Mouse (Mus musculus): ENCODE measurements around the gene Icam2. TPM values are rescaled to one million over a fixed set of nuclear protein-coding genes. Genes with fewer than 3 reads are reported as not detected.
A peak's percentile ranks its signal among the peaks of the same experiment; 100 is the strongest.

Icam2 gene
- polyA plus RNA-seq (2016; fragmentation: Nextera tagmentation; extraction: Ambion mirVana): 14.8 and 17.5 TPM in 2 replicates

- no peak for DNase-seq (ENCODE audit: extremely low spot score, low spot score)
- no peak within 1 kb of the TSS for H3K4me3 ChIP-seq
- 82% methylated on average over 6 of the region's 6 CpGs for whole genome bisulfite sequencing
- H3K36me3 ChIP-seq (replicated peaks): no peaks in the 10 kb centered on the region
- H3K27ac ChIP-seq: no peak within 1 kb of the TSS
- 0 out of 2 replicates have a peak, but pooled peaks cover 5% of the 10 kb centered on the region for H3K4me1 ChIP-seq
- no peaks in the 10 kb centered on the region for H3K27me3 ChIP-seq (ENCODE audit: poor library complexity, severe bottlenecking)
- no peaks in the 10 kb centered on the region for H3K9me3 ChIP-seq
These were observed at the start of gene Icam2 for GRCm38 (mm10) chr11:106387791-106388216. Icam2 (minus strand) TSS chr11:106388075.

- Histone ChIP-seq H3K27ac (no peak overlapping the region), H3K27me3 (ENCODE audit: poor library complexity, severe bottlenecking) (no peaks in the 10 kb centered on the region), H3K9me3 (no peaks in the 10 kb centered on the region), H3K36me3 (replicated peaks) (no peaks in the 10 kb centered on the region), H3K4me1 (no peaks in the 10 kb centered on the region), H3K4me3 (no peak overlapping the region)
- 94% methylated on average over 2 of the region's 2 CpGs for WGBS
- no peak for DNase-seq (ENCODE audit: extremely low spot score, low spot score)
These were observed 49.7 kb upstream of the Icam2 start for GRCm38 (mm10) chr11:106437543-106437942.

DNA sequence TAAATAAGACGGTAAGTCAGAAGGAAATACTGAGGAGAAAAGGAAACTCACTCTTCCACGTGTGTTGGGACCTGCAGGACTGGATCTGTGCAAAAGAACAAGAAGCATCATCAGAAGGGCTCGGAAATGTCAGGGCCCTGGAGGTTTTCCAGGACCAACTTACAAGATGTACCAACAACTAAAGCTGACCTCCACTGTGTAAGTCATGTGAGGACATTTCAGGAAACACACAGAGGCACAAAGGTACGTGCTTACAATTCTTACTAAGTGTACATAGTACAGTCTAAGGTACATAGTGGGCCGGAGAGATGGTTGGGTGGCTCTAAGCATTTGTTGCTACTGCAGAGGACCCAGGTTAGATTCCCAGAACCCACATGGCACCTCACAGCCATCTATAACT, 49.2 kb upstream of the Icam2 start:
- Histone ChIP-seq H3K4me3 (no peak overlapping the region), H3K9me3 (no peaks in the 10 kb centered on the region), H3K4me1 (no peaks in the 10 kb centered on the region), H3K27ac (no peak overlapping the region), H3K27me3 (ENCODE audit: poor library complexity, severe bottlenecking) (no peaks in the 10 kb centered on the region), H3K36me3 (replicated peaks) (no peaks in the 10 kb centered on the region)
- no peak for DNase-seq (ENCODE audit: extremely low spot score, low spot score)
- WGBS: 91% methylated on average over 5 of the region's 5 CpGs

DNA sequence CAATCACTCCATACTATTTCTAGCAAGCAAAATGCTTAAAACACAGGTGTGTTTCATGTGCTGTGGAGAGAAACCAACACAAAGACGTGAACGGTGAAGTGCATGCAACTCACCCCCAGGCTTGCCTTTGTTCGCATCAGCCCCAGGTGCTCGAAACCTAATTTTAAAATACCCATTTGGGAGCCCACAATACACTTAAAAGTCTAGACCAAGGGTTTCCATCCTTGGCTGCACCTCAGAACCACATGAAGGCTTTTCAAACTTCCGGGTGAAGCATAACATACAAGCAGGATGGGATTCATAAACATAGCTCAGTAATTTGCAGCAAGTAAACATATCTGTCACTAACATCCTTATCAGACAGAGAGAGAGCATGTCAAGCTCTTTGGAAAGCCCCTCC, 42.5 kb upstream of the Icam2 start:
- no peaks in the 10 kb centered on the region for H3K4me1 ChIP-seq
- H3K9me3 ChIP-seq: no peaks in the 10 kb centered on the region
- 96% methylated on average over 5 of the region's 5 CpGs for WGBS
- no peak overlapping the region for H3K4me3 ChIP-seq
- no peak for DNase-seq (ENCODE audit: extremely low spot score, low spot score)
- peaks cover 6% of the 10 kb centered on the region; the same call in 1 of the 2 replicates for H3K36me3 ChIP-seq (replicated peaks)
- no peak overlapping the region for H3K27ac ChIP-seq
- no peaks in the 10 kb centered on the region for H3K27me3 ChIP-seq (ENCODE audit: poor library complexity, severe bottlenecking)

DNA sequence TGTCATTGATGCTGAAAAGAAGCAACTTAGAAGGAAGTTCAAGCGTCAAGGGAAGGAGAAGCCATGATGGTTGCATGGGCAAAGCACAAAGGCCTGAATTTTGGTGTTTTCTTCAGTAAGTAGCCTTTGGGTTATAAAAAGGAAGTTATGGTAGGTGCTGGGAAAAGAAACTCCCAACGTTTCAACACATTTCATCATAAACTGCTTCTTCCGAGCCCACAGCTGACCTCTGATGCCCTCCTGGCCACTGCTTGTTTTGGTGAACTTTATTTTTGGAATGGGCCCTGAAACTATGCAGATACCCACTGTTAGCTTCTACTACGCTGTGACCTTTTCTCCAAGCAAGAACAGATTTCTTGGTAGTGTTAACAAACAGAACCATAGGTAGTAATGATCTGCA, 41.8 kb upstream of the Icam2 start:
- H3K27me3 ChIP-seq (ENCODE audit: poor library complexity, severe bottlenecking): no peaks in the 10 kb centered on the region
- 89% methylated on average over 4 of the region's 4 CpGs for WGBS
- H3K4me1 ChIP-seq: no peaks in the 10 kb centered on the region
- H3K36me3 ChIP-seq (replicated peaks): peaks cover 10% of the 10 kb centered on the region; the same call in 1 of the 2 replicates
- H3K4me3 ChIP-seq: no peak overlapping the region
- no peak overlapping the region for H3K27ac ChIP-seq
- H3K9me3 ChIP-seq: no peaks in the 10 kb centered on the region
- DNase-seq (ENCODE audit: extremely low spot score, low spot score): no peak

DNA sequence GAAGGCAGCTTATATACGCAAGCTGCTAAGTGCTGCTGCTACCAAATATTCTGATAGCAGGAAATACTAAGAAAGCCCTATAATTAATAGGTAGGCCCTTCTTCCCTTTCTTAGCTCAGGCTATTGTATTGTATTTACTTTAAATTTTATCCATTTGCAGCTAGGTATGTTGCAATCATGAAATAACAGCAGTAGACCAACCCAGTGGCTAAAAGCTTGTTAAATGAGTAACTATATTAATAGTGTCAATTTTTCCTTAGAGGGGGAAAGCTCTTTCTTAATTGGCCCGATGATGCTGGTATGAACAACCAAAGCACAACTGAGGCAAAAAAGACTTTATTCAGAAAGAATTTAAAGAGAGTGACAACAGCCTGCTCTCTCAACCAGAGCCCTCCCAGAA, 40.7 kb upstream of the Icam2 start:
- 91% methylated on average over 2 of the region's 2 CpGs for WGBS
- Histone ChIP-seq H3K27ac (no peak overlapping the region), H3K4me1 (no peaks in the 10 kb centered on the region), H3K9me3 (no peaks in the 10 kb centered on the region), H3K36me3 (replicated peaks) (peaks cover 11% of the 10 kb centered on the region; the same call in 1 of the 2 replicates), H3K27me3 (ENCODE audit: poor library complexity, severe bottlenecking) (no peaks in the 10 kb centered on the region), H3K4me3 (no peak overlapping the region)
- no peak for DNase-seq (ENCODE audit: extremely low spot score, low spot score)

GRCm38 (mm10) chr11:106428106-106428505, 40.2 kb upstream of the Icam2 start:
- H3K27ac ChIP-seq: no peak overlapping the region
- no peak overlapping the region for H3K4me3 ChIP-seq
- WGBS: 91% methylated on average over 4 of the region's 4 CpGs
- no peaks in the 10 kb centered on the region for H3K4me1 ChIP-seq
- peaks cover 15% of the 10 kb centered on the region; the same call in 1 of the 2 replicates for H3K36me3 ChIP-seq (replicated peaks)
- no peak for DNase-seq (ENCODE audit: extremely low spot score, low spot score)
- no peaks in the 10 kb centered on the region for H3K9me3 ChIP-seq
- no peaks in the 10 kb centered on the region for H3K27me3 ChIP-seq (ENCODE audit: poor library complexity, severe bottlenecking)

GRCm38 (mm10) chr11:106426447-106426846, 38.6 kb upstream of the Icam2 start:
- Histone ChIP-seq H3K27me3 (ENCODE audit: poor library complexity, severe bottlenecking) (no peaks in the 10 kb centered on the region), H3K9me3 (no peaks in the 10 kb centered on the region)
- WGBS: 91% methylated on average over 4 of the region's 4 CpGs

DNA sequence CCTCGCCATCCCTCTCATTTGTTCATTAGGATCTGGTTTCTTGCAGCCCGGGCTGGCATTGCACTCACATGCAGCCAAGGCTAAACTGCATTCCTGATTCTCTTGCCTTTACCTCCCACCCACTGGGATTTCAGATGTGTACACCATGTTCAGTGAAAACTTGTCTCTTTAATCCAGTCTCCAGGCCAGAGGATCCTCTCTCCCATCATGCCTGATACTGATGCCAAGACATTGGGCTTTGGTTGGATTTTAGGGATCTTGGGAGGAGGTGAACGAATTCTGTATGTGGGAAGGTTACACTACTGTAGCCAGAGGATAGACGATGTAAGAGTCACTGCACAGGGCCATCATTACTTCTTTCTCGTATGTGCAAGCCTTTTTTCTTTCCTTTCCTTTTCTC, 37.3 kb upstream of the Icam2 start:
- Histone ChIP-seq H3K4me1 (no peaks in the 10 kb centered on the region), H3K27me3 (ENCODE audit: poor library complexity, severe bottlenecking) (no peaks in the 10 kb centered on the region), H3K36me3 (replicated peaks) (peaks cover 21% of the 10 kb centered on the region; the same call in 1 of the 2 replicates), H3K9me3 (no peaks in the 10 kb centered on the region), H3K4me3 (no peak overlapping the region), H3K27ac (no peak overlapping the region)
- WGBS: 90% methylated on average over 5 of the region's 5 CpGs
- no peak for DNase-seq (ENCODE audit: extremely low spot score, low spot score)

More at GRCm38 (mm10) chr11:106426447-106426846, 38.6 kb upstream of the Icam2 start:
- H3K4me1 ChIP-seq: no peaks in the 10 kb centered on the region
- H3K27ac ChIP-seq: no peak overlapping the region
- peaks cover 20% of the 10 kb centered on the region; the same call in 1 of the 2 replicates for H3K36me3 ChIP-seq (replicated peaks)
- no peak for DNase-seq (ENCODE audit: extremely low spot score, low spot score)
- no peak overlapping the region for H3K4me3 ChIP-seq

GRCm38 (mm10) chr11:106419262-106420102, 31.6 kb upstream of the Icam2 start:
- Histone ChIP-seq H3K9me3 (no peaks in the 10 kb centered on the region), H3K27ac (no peak overlapping the region), H3K4me3 (no peak overlapping the region), H3K4me1 (peaks cover 3% of the 10 kb centered on the region; the same call in 1 of the 2 replicates), H3K27me3 (ENCODE audit: poor library complexity, severe bottlenecking) (no peaks in the 10 kb centered on the region), H3K36me3 (replicated peaks) (peaks cover 17% of the 10 kb centered on the region; the same call in 1 of the 2 replicates)
- DNase-seq (ENCODE audit: extremely low spot score, low spot score): no peak
- WGBS: 87% methylated on average over 9 of the region's 9 CpGs

DNA sequence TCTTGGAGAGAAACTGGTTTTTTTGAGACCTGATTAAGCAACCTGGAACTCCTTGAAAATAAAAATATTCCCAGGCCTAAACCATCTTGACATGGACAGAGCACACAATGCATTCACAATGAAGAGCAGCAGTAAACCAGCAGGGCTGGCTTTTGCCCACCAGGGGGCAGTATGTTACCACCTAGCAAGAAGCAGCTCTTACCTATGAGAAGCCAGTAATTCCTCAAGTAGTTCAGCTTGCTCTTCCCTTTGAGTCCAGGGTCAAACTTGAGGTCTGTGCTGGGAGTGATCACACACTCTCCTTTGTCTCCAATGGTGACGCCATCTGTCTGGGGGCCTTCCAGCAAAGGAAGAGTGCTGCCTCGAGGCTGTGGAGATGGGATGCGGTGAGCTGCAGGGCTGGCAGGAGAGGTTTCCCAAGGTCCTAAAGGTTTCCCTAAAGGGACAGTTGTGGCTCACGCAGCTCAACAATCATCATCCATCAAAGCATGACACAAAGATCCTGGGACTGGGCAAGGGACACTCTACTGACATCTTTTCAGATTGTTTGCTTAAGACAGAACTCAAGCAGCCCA, 30.8 kb upstream of the Icam2 start:
- WGBS: 50% methylated on average over 4 of the region's 4 CpGs
- Histone ChIP-seq H3K36me3 (replicated peaks) (peaks cover 21% of the 10 kb centered on the region; the same call in 1 of the 2 replicates), H3K27me3 (ENCODE audit: poor library complexity, severe bottlenecking) (no peaks in the 10 kb centered on the region), H3K27ac (0 out of 2 replicates have a peak overlapping the region, but pooled peaks have one; percentile 20), H3K4me1 (peaks cover 3% of the 10 kb centered on the region; the same call in 1 of the 2 replicates), H3K4me3 (no peak overlapping the region), H3K9me3 (no peaks in the 10 kb centered on the region)
- DNase-seq (ENCODE audit: extremely low spot score, low spot score): peak; percentile 86

DNA sequence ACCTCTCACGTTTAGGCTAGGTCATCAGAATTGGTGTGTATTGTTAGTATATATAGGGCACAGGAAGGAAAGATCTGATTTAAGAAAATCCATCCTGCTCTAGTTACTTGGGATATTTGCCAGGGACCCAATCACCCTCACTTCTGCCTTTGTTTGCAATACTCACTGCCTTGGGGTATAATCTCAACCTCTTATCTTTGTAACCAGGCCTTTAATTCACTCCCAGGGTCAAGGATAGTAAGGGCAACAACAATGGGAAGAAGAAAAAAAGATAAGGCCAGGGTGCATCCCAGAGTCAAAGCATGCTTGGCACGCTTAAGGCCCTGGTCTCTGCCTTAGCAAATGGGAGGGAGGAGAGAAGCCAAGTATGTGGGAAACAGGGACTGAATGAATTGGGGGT, 30.0 kb upstream of the Icam2 start:
- H3K4me1 ChIP-seq: peaks cover 3% of the 10 kb centered on the region; the same call in 1 of the 2 replicates
- no peaks in the 10 kb centered on the region for H3K9me3 ChIP-seq
- WGBS: 88% methylated on average over 2 of the region's 2 CpGs
- no peak overlapping the region for H3K27ac ChIP-seq
- H3K27me3 ChIP-seq (ENCODE audit: poor library complexity, severe bottlenecking): no peaks in the 10 kb centered on the region
- DNase-seq (ENCODE audit: extremely low spot score, low spot score): no peak
- peaks cover 22% of the 10 kb centered on the region; the same call in 1 of the 2 replicates for H3K36me3 ChIP-seq (replicated peaks)
- H3K4me3 ChIP-seq: no peak overlapping the region

DNA sequence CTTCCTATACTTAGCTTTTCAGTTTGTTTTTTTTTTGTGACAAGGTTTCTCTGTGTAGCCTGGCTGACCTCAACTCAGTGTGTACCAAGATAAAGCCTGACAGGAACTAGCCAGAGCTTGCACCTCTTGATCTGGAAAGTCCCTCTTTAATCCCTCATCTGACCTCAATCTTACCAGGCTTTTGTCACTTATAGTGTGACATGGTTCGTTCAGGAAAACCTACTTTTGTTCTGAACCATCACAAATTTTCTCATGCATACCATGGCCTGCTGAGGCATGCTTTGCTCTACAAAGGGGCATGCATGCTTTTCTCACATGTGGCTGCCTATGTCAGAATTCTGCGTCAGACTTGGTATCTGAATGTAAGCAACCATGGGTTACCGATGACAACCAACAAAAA, 28.5 kb upstream of the Icam2 start:
- H3K4me1 ChIP-seq: peaks cover 3% of the 10 kb centered on the region; the same call in 1 of the 2 replicates

More for the DNA sequence above, 28.5 kb upstream of the Icam2 start:
- 79% methylated on average over 3 of the region's 3 CpGs for WGBS
- Histone ChIP-seq H3K4me3 (no peak overlapping the region), H3K36me3 (replicated peaks) (peaks cover 20% of the 10 kb centered on the region; the same call in 1 of the 2 replicates), H3K9me3 (no peaks in the 10 kb centered on the region), H3K27me3 (ENCODE audit: poor library complexity, severe bottlenecking) (no peaks in the 10 kb centered on the region), H3K27ac (no peak overlapping the region)
- no peak for DNase-seq (ENCODE audit: extremely low spot score, low spot score)

All from forebrain, embryonic 10.5 days (tissue).